Mouse (Mus musculus): ENCODE measurements at regions not wholly inside any gene's neighbourhood (a gene's known extent, or its start where the extent isn't known, plus 50 kb on each side); places are given as distances from the start of the nearest gene placed in this dataset.

DNA sequence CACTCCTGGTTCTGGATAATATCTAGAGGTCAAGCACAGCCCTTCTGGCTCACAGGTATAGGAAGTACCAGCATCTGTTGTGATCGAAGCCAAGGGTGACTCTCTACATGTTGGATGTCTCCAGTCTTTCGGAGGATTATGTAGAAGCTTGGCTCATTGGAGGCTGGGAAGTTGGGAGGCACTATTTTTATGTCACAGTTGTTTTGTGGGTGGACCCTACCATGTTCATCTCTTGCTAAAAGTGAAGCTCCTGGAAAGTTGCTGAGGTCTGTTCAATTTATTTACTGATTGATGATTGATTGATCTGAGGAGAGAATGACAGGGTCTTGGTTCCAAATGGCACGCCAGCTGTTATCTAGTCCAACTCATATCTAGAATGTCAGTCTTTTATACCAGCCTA, 219.0 kb downstream of the Dusp6 start:
- H3K9me3 ChIP-seq (replicated peaks; ENCODE audit: control insufficient read depth, low read length): no peaks in the 10 kb centered on the region
- no peaks in the 10 kb centered on the region for H3K27me3 ChIP-seq (replicated peaks; ENCODE audit: control insufficient read depth, insufficient read depth, low read length)
- ATAC-seq: no peak
- no peaks in the 10 kb centered on the region for H3K36me3 ChIP-seq (ENCODE audit: control insufficient read depth, insufficient read depth, low read length)
- no peaks in the 10 kb centered on the region for H3K4me1 ChIP-seq (ENCODE audit: control insufficient read depth, insufficient read depth, low read length)
- no peak for DNase-seq (ENCODE audit: low spot score)
- no peak overlapping the region for H3K27ac ChIP-seq (ENCODE audit: low read depth, low read length)
- H3K9ac ChIP-seq (ENCODE audit: low read length): no peak overlapping the region
- no peak overlapping the region for H3K4me2 ChIP-seq (ENCODE audit: low read length)
- H3K4me3 ChIP-seq (ENCODE audit: low read depth, low read length): no peak overlapping the region
- WGBS: 97% methylated on average over 3 of the region's 3 CpGs

DNA sequence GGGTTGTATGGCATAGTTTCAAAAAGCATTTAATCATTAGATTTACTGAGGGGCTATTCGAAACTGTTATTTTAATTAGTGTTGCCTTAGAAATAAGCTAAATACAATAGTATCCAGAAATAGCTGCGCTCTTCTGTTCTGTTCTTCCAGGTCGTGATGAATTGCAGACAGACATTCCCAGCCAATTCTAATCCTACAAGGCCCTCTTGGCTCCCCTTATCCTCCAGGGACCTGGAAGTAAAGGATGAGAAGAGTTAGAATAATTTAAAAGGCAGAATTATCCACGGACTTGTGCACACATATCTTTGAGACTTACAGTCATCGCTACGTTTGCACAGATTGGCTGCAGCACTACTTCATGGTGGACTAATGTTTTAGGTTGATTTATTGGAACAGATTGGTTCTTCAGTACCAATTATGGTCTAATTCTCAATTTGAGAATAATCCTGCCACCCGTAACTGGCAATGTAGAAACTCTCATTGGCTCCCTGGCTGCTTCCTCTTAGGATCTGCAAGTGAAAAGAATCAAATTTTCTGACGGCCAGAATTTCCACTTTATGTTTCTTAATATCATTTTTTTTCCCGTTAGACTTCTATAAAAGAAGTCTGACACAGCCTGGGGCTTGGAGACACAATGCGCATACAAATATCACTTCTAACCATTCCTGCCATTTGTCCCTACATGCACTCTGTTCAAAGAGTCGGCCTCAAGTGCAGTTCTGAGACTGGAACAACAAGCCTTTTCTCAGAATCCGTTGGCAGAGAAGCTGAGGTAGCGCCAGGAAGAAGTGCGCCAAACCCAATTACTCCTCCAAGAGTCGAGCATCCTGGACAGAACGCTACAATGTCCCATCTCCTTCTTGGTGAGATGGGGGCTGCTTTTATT, 225.4 kb downstream of the Dusp6 start:
- no peak overlapping the region for H3K27ac ChIP-seq (ENCODE audit: low read depth, low read length)
- H3K27me3 ChIP-seq (replicated peaks; ENCODE audit: control insufficient read depth, insufficient read depth, low read length): no peaks in the 10 kb centered on the region
- H3K4me2 ChIP-seq (ENCODE audit: low read length): no peak overlapping the region
- no peak overlapping the region for H3K9ac ChIP-seq (ENCODE audit: low read length)
- ATAC-seq (peak; percentile 20; the same call in 1 of the 2 replicates), DNase-seq (ENCODE audit: low spot score) (peak; percentile 42)
- no peaks in the 10 kb centered on the region for H3K4me1 ChIP-seq (ENCODE audit: control insufficient read depth, insufficient read depth, low read length)
- no peak overlapping the region for H3K4me3 ChIP-seq (ENCODE audit: low read depth, low read length)
- no peaks in the 10 kb centered on the region for H3K36me3 ChIP-seq (ENCODE audit: control insufficient read depth, insufficient read depth, low read length)
- no peaks in the 10 kb centered on the region; the same call in 1 of the 2 replicates for H3K9me3 ChIP-seq (replicated peaks; ENCODE audit: control insufficient read depth, low read length)
- 75% methylated on average over 16 of the region's 16 CpGs for WGBS

DNA sequence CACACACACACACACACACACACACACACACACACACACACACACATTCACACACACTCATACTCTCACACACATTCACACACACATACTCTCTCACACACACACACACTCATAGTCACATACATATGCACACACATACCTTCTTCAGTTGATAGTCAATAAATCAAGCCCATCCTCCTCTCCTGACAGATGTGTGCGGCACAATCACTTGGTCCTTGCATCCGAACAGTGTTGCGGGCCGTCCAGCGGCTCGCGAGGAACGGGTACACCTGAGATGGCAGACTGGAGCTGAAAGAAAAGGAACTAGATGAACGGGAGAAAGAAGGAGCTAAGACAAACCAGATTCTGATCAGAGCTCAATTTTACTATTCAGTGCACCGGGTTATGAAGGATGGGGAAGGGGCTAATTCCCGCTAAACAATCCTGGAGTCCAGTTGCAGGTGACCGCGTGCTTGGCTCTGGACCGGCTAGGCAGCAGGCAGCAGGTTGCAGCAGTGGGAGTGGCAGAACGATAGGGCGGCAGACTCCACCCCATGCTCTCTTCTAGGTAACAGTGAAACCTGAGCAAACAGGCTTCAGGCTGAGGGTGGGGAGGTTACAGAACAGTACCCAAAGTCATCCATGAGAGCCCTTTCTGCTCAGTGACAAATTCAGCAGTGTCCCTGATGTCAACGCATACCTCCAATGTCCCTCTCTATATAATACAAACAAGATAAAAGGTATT, 247.8 kb downstream of the Csl start:
- WGBS: 81% methylated on average over 17 of the region's 17 CpGs
- H3K27me3 ChIP-seq (replicated peaks; ENCODE audit: control insufficient read depth, insufficient read depth, low read length): no peaks in the 10 kb centered on the region

DNA sequence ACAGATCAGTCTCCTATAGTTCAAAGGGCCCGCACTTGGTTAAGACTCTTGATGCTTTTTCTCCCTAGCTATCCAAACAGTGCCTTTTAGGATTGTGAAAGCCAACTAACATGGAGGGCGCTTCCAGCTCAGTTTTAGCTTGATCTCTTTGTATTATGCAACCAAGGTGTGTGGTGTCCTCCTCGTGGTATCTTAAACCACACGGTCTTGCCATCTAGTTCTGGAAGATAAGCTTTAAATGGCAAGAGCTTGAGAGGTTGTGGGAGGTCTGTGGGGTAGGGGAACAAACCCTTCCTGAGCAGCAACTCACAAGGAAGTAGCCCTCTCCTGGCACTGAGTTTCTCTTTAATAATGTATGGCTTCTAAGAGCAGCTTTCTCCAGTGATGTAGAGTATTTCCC, 241.5 kb downstream of the Csl start:
- 95% methylated on average over 4 of the region's 4 CpGs for WGBS
- Histone ChIP-seq H3K9ac (ENCODE audit: low read length) (no peak overlapping the region), H3K4me1 (ENCODE audit: control insufficient read depth, insufficient read depth, low read length) (no peaks in the 10 kb centered on the region), H3K27ac (ENCODE audit: low read depth, low read length) (no peak overlapping the region), H3K9me3 (replicated peaks; ENCODE audit: control insufficient read depth, low read length) (no peaks in the 10 kb centered on the region), H3K27me3 (replicated peaks; ENCODE audit: control insufficient read depth, insufficient read depth, low read length) (no peaks in the 10 kb centered on the region), H3K36me3 (ENCODE audit: control insufficient read depth, insufficient read depth, low read length) (no peaks in the 10 kb centered on the region), H3K4me3 (ENCODE audit: low read depth, low read length) (no peak overlapping the region), H3K4me2 (ENCODE audit: low read length) (no peak overlapping the region)
- no peak for ATAC-seq
- DNase-seq (ENCODE audit: low spot score): no peak

More for the DNA sequence above, 247.8 kb downstream of the Csl start:
- Histone ChIP-seq H3K4me1 (ENCODE audit: control insufficient read depth, insufficient read depth, low read length) (no peaks in the 10 kb centered on the region), H3K4me3 (ENCODE audit: low read depth, low read length) (no peak overlapping the region), H3K9me3 (replicated peaks; ENCODE audit: control insufficient read depth, low read length) (no peaks in the 10 kb centered on the region), H3K36me3 (ENCODE audit: control insufficient read depth, insufficient read depth, low read length) (no peaks in the 10 kb centered on the region), H3K9ac (ENCODE audit: low read length) (no peak overlapping the region), H3K27ac (ENCODE audit: low read depth, low read length) (no peak overlapping the region), H3K4me2 (ENCODE audit: low read length) (no peak overlapping the region)
- DNase-seq (ENCODE audit: low spot score) (no peak), ATAC-seq (no peak)

DNA sequence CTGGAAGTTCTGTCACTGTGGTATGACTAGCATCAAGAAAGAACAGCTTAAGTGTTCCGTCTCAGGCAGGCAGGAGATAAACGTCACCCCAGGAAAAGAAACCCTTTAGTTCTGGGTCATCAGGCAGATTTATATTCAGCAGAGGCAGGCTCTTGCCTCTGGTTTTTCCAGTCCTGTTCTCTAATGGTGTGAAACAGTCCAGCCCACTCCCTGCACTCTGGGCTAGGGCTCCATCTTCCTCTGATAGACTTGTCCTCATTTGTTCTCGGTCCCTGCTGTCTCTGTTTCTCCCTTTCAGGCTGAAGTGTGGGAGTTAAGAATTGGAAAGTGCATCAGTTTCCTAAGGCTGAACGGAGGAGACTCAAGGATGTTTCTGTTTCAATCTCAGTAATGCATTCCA, 240.0 kb downstream of the Csl start:
- ATAC-seq: no peak
- no peak overlapping the region for H3K27ac ChIP-seq (ENCODE audit: low read depth, low read length)
- H3K36me3 ChIP-seq (ENCODE audit: control insufficient read depth, insufficient read depth, low read length): no peaks in the 10 kb centered on the region
- 0 out of 2 replicates have a peak, but pooled peaks cover 1% of the 10 kb centered on the region for H3K4me1 ChIP-seq (ENCODE audit: control insufficient read depth, insufficient read depth, low read length)
- 37% methylated on average over 4 of the region's 4 CpGs for WGBS
- no peak for DNase-seq (ENCODE audit: low spot score)
- H3K4me3 ChIP-seq (ENCODE audit: low read depth, low read length): no peak overlapping the region
- H3K4me2 ChIP-seq (ENCODE audit: low read length): no peak overlapping the region
- H3K9me3 ChIP-seq (replicated peaks; ENCODE audit: control insufficient read depth, low read length): no peaks in the 10 kb centered on the region
- H3K27me3 ChIP-seq (replicated peaks; ENCODE audit: control insufficient read depth, insufficient read depth, low read length): no peaks in the 10 kb centered on the region
- no peak overlapping the region for H3K9ac ChIP-seq (ENCODE audit: low read length)

DNA sequence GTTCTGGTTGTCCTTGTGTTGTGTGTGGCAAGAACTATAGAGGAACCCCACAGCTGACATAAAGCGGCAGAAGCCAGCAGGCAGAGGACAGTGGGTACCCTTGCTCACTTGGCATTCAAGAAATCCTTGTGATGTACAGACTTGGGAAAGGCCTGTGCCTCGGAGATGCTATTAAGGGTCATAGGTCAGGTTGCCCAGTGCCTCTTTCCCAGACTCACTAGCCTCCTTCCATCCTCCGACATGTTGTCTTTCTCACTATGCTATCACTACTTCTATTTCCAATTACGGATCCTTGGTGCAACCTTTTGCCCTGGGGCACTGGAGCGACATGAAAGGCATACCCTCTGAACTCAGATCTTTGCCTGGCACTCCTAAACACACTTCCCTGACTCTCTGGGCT, 235.6 kb downstream of the Csl start:
- ATAC-seq: no peak
- Histone ChIP-seq H3K36me3 (ENCODE audit: control insufficient read depth, insufficient read depth, low read length) (no peaks in the 10 kb centered on the region), H3K27ac (ENCODE audit: low read depth, low read length) (no peak overlapping the region), H3K27me3 (replicated peaks; ENCODE audit: control insufficient read depth, insufficient read depth, low read length) (no peaks in the 10 kb centered on the region), H3K4me3 (ENCODE audit: low read depth, low read length) (no peak overlapping the region), H3K9me3 (replicated peaks; ENCODE audit: control insufficient read depth, low read length) (no peaks in the 10 kb centered on the region), H3K4me2 (ENCODE audit: low read length) (no peak overlapping the region), H3K9ac (ENCODE audit: low read length) (no peak overlapping the region), H3K4me1 (ENCODE audit: control insufficient read depth, insufficient read depth, low read length) (0 out of 2 replicates have a peak, but pooled peaks cover 7% of the 10 kb centered on the region)
- 76% methylated on average over 5 of the region's 5 CpGs for WGBS
- DNase-seq (ENCODE audit: low spot score): no peak

DNA sequence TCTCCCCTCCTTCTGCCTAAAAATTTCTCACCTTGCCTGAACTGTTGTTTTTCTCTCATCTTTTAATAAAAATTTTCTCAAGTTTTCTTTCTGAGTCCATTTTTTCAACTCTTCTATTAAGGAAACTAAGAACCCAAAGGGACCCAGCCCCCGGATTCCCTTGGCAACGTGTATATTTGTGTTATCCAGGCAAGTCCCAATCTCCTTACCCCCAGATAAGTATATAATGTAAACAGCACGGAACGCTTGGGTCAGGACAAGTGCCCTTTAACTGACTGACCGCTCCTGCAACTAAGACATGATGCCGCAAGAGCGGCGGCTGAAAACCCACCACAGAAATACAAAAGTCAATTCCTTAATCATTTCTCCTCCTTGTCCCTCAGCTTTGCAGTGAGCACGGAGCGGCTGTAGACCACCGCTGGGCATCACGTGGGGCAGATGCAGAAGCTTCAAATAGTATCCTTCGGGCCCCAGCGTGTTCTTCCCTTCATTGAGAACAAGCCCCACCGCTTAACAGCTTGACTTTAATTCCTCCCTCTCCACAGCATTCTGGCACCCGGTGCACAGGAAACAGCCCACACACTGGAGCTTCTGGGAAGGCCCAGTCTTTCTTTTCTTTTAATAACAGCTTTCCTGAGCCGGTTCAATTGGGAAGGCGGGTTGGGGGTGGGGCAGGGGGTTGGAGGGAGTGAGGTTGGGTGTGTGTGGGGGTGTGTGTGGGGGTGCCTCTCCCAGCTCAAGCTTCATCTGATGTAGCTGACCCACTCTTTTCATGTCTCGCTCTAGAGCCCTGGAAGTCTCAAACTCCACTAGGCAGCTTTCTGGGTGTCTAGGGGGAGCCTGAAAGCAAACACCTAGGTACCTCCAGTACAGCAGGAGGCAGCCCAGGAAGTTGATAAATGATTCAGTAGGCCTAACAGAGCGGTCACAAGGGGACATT, 234.9 kb downstream of the Csl start:
- peak overlapping the region; percentile 20; the same call in 1 of the 2 replicates for H3K4me2 ChIP-seq (ENCODE audit: low read length)
- H3K9ac ChIP-seq (ENCODE audit: low read length): no peak overlapping the region
- DNase-seq (ENCODE audit: low spot score) (peak; percentile 33), ATAC-seq (peak; percentile 54)
- no peaks in the 10 kb centered on the region for H3K27me3 ChIP-seq (replicated peaks; ENCODE audit: control insufficient read depth, insufficient read depth, low read length)
- H3K4me1 ChIP-seq (ENCODE audit: control insufficient read depth, insufficient read depth, low read length): 0 out of 2 replicates have a peak, but pooled peaks cover 7% of the 10 kb centered on the region
- H3K36me3 ChIP-seq (ENCODE audit: control insufficient read depth, insufficient read depth, low read length): no peaks in the 10 kb centered on the region
- no peak overlapping the region for H3K4me3 ChIP-seq (ENCODE audit: low read depth, low read length)
- no peaks in the 10 kb centered on the region for H3K9me3 ChIP-seq (replicated peaks; ENCODE audit: control insufficient read depth, low read length)
- 35% methylated on average over 20 of the region's 20 CpGs for WGBS
- H3K27ac ChIP-seq (ENCODE audit: low read depth, low read length): no peak overlapping the region

DNA sequence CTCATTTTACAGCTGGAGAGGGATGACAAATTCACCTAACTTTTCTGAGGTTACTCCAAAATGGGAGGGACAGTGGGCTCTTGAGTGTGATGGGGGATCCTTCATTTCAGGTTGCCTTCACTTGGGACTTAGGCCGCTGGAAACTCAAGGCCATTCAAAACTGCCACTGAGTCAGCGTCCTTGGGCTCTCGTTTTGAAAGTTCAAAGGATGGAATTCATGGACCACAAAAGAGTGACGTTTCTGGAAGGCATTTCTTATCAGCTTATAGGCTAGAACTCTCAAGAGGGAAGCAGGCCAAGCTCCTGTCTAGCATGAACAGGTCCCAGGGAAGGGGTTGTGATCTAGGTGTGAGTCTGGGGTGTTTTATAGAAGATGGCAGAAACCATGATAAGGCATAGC, 233.3 kb downstream of the Csl start:
- H3K9ac ChIP-seq (ENCODE audit: low read length): no peak overlapping the region
- 90% methylated on average over 4 of the region's 4 CpGs for WGBS
- no peak for ATAC-seq

More for the DNA sequence above, 233.3 kb downstream of the Csl start:
- DNase-seq (ENCODE audit: low spot score): no peak
- Histone ChIP-seq H3K36me3 (ENCODE audit: control insufficient read depth, insufficient read depth, low read length) (no peaks in the 10 kb centered on the region), H3K4me1 (ENCODE audit: control insufficient read depth, insufficient read depth, low read length) (peaks cover 8% of the 10 kb centered on the region; the same call in 1 of the 2 replicates), H3K27me3 (replicated peaks; ENCODE audit: control insufficient read depth, insufficient read depth, low read length) (no peaks in the 10 kb centered on the region), H3K4me2 (ENCODE audit: low read length) (no peak overlapping the region), H3K9me3 (replicated peaks; ENCODE audit: control insufficient read depth, low read length) (no peaks in the 10 kb centered on the region), H3K4me3 (ENCODE audit: low read depth, low read length) (no peak overlapping the region), H3K27ac (ENCODE audit: low read depth, low read length) (no peak overlapping the region)
